In genomic region chr12:80507041-80507745, GRCm38 (mm10) we compare ENCODE assay signal across 11 mouse cellular contexts. TPM values are rescaled to one million over a fixed set of nuclear protein-coding genes. Genes with fewer than 3 reads are reported as not detected.
A peak's percentile ranks its signal among the peaks of the same experiment; 100 is the strongest.
DNase-seq lines count a peak whose midpoint lies in the region; TF ChIP-seq lines count a peak whose summit lies in the region.
"Had no signal": no experiment of that assay in that cellular context is flagged by ENCODE, and none has a peak within 500 bp of the region (broad histone marks: within the 10 kb centered on the region; RNA-seq: fewer than 3 reads in every experiment).

No protein-coding gene starts in this region.

- no peaks in the 10 kb centered on the region for H3K27me3 ChIP-seq in cerebellum, adult 2 months (ENCODE audit: control insufficient read depth, insufficient read depth, low read length)

- no peak for TF ChIP-seq CTCF in cerebellum, adult 2 months (IDR thresholded peaks at IDR 0.05; ENCODE audit: borderline replicate concordance, insufficient read depth, low read depth, low read length)

- H3K4me3 ChIP-seq in cerebellum, adult 2 months (replicated peaks; ENCODE audit: insufficient read depth, low read depth, low read length) = no peak overlapping the region
- H3K4me3 ChIP-seq: megakaryocyte, embryonic 14.5 days had no signal

- TF ChIP-seq POLR2A in cerebellum, adult 2 months (IDR thresholded peaks at IDR 0.05; ENCODE audit: borderline replicate concordance, insufficient read depth, low read length) = no peak

- 23% methylated on average over 14 of the region's 14 CpGs for WGBS in cerebellum, adult 2 months

- H3K27ac ChIP-seq in cerebellum, adult 2 months (ENCODE audit: insufficient read depth, low read length) = no peak overlapping the region

- peak; percentile 74 to 77 for DNase-seq in cerebellum, postnatal 10 days
- DNase-seq in cerebellum, adult 8-10 months = no peak
- peak; percentile 36 for DNase-seq in urinary bladder, postnatal 14 days (ENCODE audit: low spot score)
- DNase-seq in urinary bladder, postnatal 10 days (ENCODE audit: low spot score) = no peak
- DNase-seq in kidney, postnatal 14 days = peak; percentile 69
- DNase-seq in natural killer cell, adult 2 months (ENCODE audit: low spot score in 2 of 2) = no peak
- no peak for DNase-seq in cerebellum, adult 2 months
- DNase-seq in spleen, postnatal 4 days (ENCODE audit: low spot score in 2 of 2) = no peak
- DNase-seq: right cerebral cortex, adult 18-20 months; thymus, postnatal 14 days had no signal

- H3K4me1 ChIP-seq in cerebellum, adult 2 months (ENCODE audit: control insufficient read depth, insufficient read depth, low read length) = peaks cover 4% of the 10 kb centered on the region; the same call in 1 of the 2 replicates

RNA-seq across cellular contexts. Expression of gene Galnt16, which starts 10.9 kb away (rescaled TPM):
- 29.3 and 32.8 TPM in 2 replicates for polyA plus RNA-seq in cerebellum, adult 2 months (2012; rRNA removed)

RNA-seq across cellular contexts. Expression of gene Exd2, which starts 44.3 kb away (rescaled TPM):
- 61.5 and 68.0 TPM in 2 replicates for polyA plus RNA-seq in cerebellum, adult 2 months (2012; rRNA removed)

Comparison
In these comparisons a context has a peak if more than half of its experiments do, and no peak if none do; other contexts are left out.
1. DNase-seq: peak in cerebellum, postnatal 10 days (2 of 2), urinary bladder, postnatal 14 days (single experiment) and kidney, postnatal 14 days (single experiment); none in cerebellum, adult 8-10 months (single experiment), urinary bladder, postnatal 10 days (single experiment), natural killer cell, adult 2 months (0 of 2), cerebellum, adult 2 months (0 of 2) and spleen, postnatal 4 days (0 of 2).